Mouse (Mus musculus) ES-Bruce4 (cell line): ENCODE measurements at regions not wholly inside any gene's neighbourhood (a gene's known extent, or its start where the extent isn't known, plus 50 kb on each side); places are given as distances from the start of the nearest gene placed in this dataset.

ENCODE experiments used
- CTCF ChIP-seq: IDR thresholded peaks from one replicate; pipeline ENCODE4 v1.8.1; 2011; ENCODE audit warnings: low read depth, low read length
- EP300 ChIP-seq: IDR thresholded peaks from 2 replicates; pipeline ENCODE4 v1.6.1; 2011; ENCODE audit warnings: low read depth, low read length; ENCODE audit not compliant: insufficient read depth

- TF ChIP-seq CTCF (no peak), EP300 (no peak)
Observed at GRCm38 (mm10) chr17:3803507-3803906, 107.4 kb upstream of the Nox3 start.
